Mouse (Mus musculus) stomach, postnatal 0 days (tissue): ENCODE data around the gene Eif2ak3.

Source experiments
- CTCF ChIP-seq: IDR thresholded peaks from 2 replicates; pipeline ENCODE4 v1.5.1; 2016; ENCODE audit warnings: antibody characterized with exemption, low read depth, mild to moderate bottlenecking, moderate library complexity
- EP300 ChIP-seq: optimal IDR thresholded peaks from 2 replicates; pipeline ENCODE3; 2016; ENCODE audit warnings: antibody characterized with exemption

GRCm38 (mm10) chr6:70871511-70871980 lies 27.2 kb downstream of the Eif2ak3 start:
- TF ChIP-seq CTCF: no peak
- TF ChIP-seq EP300: no peak
